Mouse (Mus musculus) stomach, embryonic 14.5 days (tissue): Measurements from ENCODE around the gene Uvrag. TPM values are rescaled to one million over a fixed set of nuclear protein-coding genes. Genes with fewer than 3 reads are reported as not detected.

Experiments used
- ATAC-seq: fragments of 200-750 bp; cut with Nextera tagmentation; 2 replicates; pipeline ENCODE4 v1.8.0; 2017; ENCODE audit warnings: low read depth, moderate TSS enrichment; ENCODE audit not compliant: insufficient number of reproducible peaks, insufficient read depth, low FRiP score
- H3K27ac ChIP-seq: fragments of 300-500 bp; sonication (generic); 2 replicates; pipeline ENCODE4 v1.5.1; 2014; ENCODE audit warnings: mild to moderate bottlenecking, low read length, moderate library complexity, mixed read lengths
- H3K27me3 ChIP-seq: fragments of 300-500 bp; sonication (generic); 2 replicates; pipeline ENCODE4 v1.6.1; 2014; ENCODE audit warnings: low read length, control low read depth, mixed read lengths; ENCODE audit not compliant: control insufficient read depth, insufficient read depth
- H3K36me3 ChIP-seq: fragments of 300-500 bp; sonication (generic); 2 replicates; pipeline ENCODE4 v1.6.1; 2014; ENCODE audit warnings: mild to moderate bottlenecking, control low read depth, low read length, moderate library complexity, mixed read lengths; ENCODE audit not compliant: control insufficient read depth, insufficient read depth
- H3K4me1 ChIP-seq: fragments of 300-500 bp; sonication (generic); 2 replicates; pipeline ENCODE4 v1.6.1; 2014; ENCODE audit warnings: low read length, control low read depth, mixed read lengths; ENCODE audit not compliant: control insufficient read depth, insufficient read depth
- H3K4me2 ChIP-seq: fragments of 300-500 bp; sonication (generic); replicated peaks from 2 replicates; pipeline ENCODE4 v1.6.1; 2014; ENCODE audit warnings: low read depth, low read length, control low read depth
- H3K4me3 ChIP-seq: fragments of 300-500 bp; sonication (generic); 2 replicates; pipeline ENCODE4 v1.5.1; 2014; ENCODE audit warnings: low read depth, low read length, control low read depth
- H3K9ac ChIP-seq: fragments of 300-500 bp; sonication (generic); replicated peaks from 2 replicates; pipeline ENCODE4 v1.6.1; 2014; ENCODE audit warnings: low read depth, mild to moderate bottlenecking, control low read depth, low read length, moderate library complexity, mixed read lengths
- H3K9me3 ChIP-seq: fragments of 300-500 bp; sonication (generic); 2 replicates; pipeline ENCODE4 v1.6.1; 2016; ENCODE audit warnings: low read depth, low read length, control low read depth; ENCODE audit not compliant: control insufficient read depth
- WGBS: fragments of 180-500 bp; shearing (Covaris S2); extraction: QIAGEN DNeasy Blood & Tissue Kit; methylation state at CpG from one replicate; pipeline ENCODE4 v1.1.7; 2014; 5-methylcytosine and 5-hydroxymethylcytosine counted together
- polyA plus RNA-seq: library from polyadenylated mRNA; unstranded; fragments of >200 nt; fragmentation: Nextera tagmentation; extraction: Ambion mirVana; gene quantifications from 2 replicates; pipeline ENCODE4 v1.2.1, GENCODE M21; 2014

Gene Uvrag
- polyA plus RNA-seq, 1 experiment from 2014 or later, result 23.9 TPM

- 75% methylated on average over 7 of the region's 7 CpGs for WGBS
Observed at GRCm38 (mm10) chr7:98997760-98998159, 143.2 kb downstream of the Uvrag start.

GRCm38 (mm10) chr7:98996791-98997190 is 144.2 kb downstream of the Uvrag start:
- no peaks in the 10 kb centered on the region for H3K9me3 ChIP-seq
- 89% methylated on average over 6 of the region's 6 CpGs for WGBS
- peak overlapping the region; percentile 71; the same call in 1 of the 2 replicates for H3K27ac ChIP-seq
- H3K36me3 ChIP-seq, result no peaks in the 10 kb centered on the region
- 0 out of 2 replicates have a peak, but pooled peaks cover 7% of the 10 kb centered on the region for H3K4me1 ChIP-seq
- no peak overlapping the region for H3K4me3 ChIP-seq
- H3K9ac ChIP-seq, result no peak overlapping the region
- ATAC-seq, result no peak
- H3K4me2 ChIP-seq, result no peak overlapping the region
- no peaks in the 10 kb centered on the region for H3K27me3 ChIP-seq

More at GRCm38 (mm10) chr7:98997760-98998159, 143.2 kb downstream of the Uvrag start:
- 0 out of 2 replicates have a peak, but pooled peaks cover 7% of the 10 kb centered on the region for H3K4me1 ChIP-seq
- H3K36me3 ChIP-seq, result no peaks in the 10 kb centered on the region
- H3K27me3 ChIP-seq, result no peaks in the 10 kb centered on the region
- peak overlapping the region; percentile 40; the same call in 1 of the 2 replicates for H3K27ac ChIP-seq
- no peak overlapping the region for H3K9ac ChIP-seq
- no peak overlapping the region for H3K4me3 ChIP-seq
- no peak overlapping the region for H3K4me2 ChIP-seq
- no peak for ATAC-seq
- no peaks in the 10 kb centered on the region for H3K9me3 ChIP-seq

- H3K4me2 ChIP-seq, result no peak overlapping the region
- WGBS, result 65% methylated on average over 5 of the region's 5 CpGs
- no peaks in the 10 kb centered on the region for H3K27me3 ChIP-seq
- 0 out of 2 replicates have a peak, but pooled peaks cover 7% of the 10 kb centered on the region for H3K4me1 ChIP-seq
- no peak overlapping the region for H3K27ac ChIP-seq
- no peaks in the 10 kb centered on the region for H3K9me3 ChIP-seq
- no peak overlapping the region for H3K9ac ChIP-seq
- no peak overlapping the region for H3K4me3 ChIP-seq
- ATAC-seq, result no peak
- no peaks in the 10 kb centered on the region for H3K36me3 ChIP-seq
Observed at GRCm38 (mm10) chr7:98995126-98995727, 145.7 kb downstream of the Uvrag start.

GRCm38 (mm10) chr7:98994137-98994536 is 146.8 kb downstream of the Uvrag start:
- Histone ChIP-seq H3K9ac (no peak overlapping the region), H3K27me3 (no peaks in the 10 kb centered on the region), H3K27ac (no peak overlapping the region), H3K4me3 (no peak overlapping the region), H3K4me1 (0 out of 2 replicates have a peak, but pooled peaks cover 7% of the 10 kb centered on the region), H3K36me3 (no peaks in the 10 kb centered on the region), H3K9me3 (no peaks in the 10 kb centered on the region), H3K4me2 (no peak overlapping the region)
- ATAC-seq, result no peak
- 57% methylated on average over 6 of the region's 6 CpGs for WGBS

- Histone ChIP-seq H3K4me3 (no peak overlapping the region), H3K4me1 (0 out of 2 replicates have a peak, but pooled peaks cover 7% of the 10 kb centered on the region), H3K27me3 (no peaks in the 10 kb centered on the region), H3K4me2 (no peak overlapping the region), H3K9me3 (no peaks in the 10 kb centered on the region), H3K27ac (no peak overlapping the region), H3K9ac (no peak overlapping the region), H3K36me3 (no peaks in the 10 kb centered on the region)
- ATAC-seq, result no peak
- 75% methylated on average over 4 of the region's 4 CpGs for WGBS
Observed at GRCm38 (mm10) chr7:98993395-98993794, 147.5 kb downstream of the Uvrag start.

- no peak overlapping the region for H3K4me3 ChIP-seq
- H3K4me2 ChIP-seq, result no peak overlapping the region
- no peak for ATAC-seq
- H3K4me1 ChIP-seq, result 0 out of 2 replicates have a peak, but pooled peaks cover 7% of the 10 kb centered on the region
- no peak overlapping the region for H3K9ac ChIP-seq
- H3K36me3 ChIP-seq, result peaks cover 4% of the 10 kb centered on the region; the same call in 1 of the 2 replicates
- WGBS, result 83% methylated on average over 2 of the region's 2 CpGs
- no peaks in the 10 kb centered on the region for H3K27me3 ChIP-seq
- H3K27ac ChIP-seq, result no peak overlapping the region
- H3K9me3 ChIP-seq, result no peaks in the 10 kb centered on the region
Observed at GRCm38 (mm10) chr7:98991204-98991761, 149.7 kb downstream of the Uvrag start.

- no peak overlapping the region for H3K9ac ChIP-seq
- H3K4me1 ChIP-seq, result 0 out of 2 replicates have a peak, but pooled peaks cover 4% of the 10 kb centered on the region
- ATAC-seq, result no peak
- H3K4me3 ChIP-seq, result no peak overlapping the region
- peaks cover 4% of the 10 kb centered on the region; the same call in 1 of the 2 replicates for H3K36me3 ChIP-seq
- H3K27me3 ChIP-seq, result no peaks in the 10 kb centered on the region
- no peak overlapping the region for H3K4me2 ChIP-seq
- WGBS, result 91% methylated on average over 1 of the region's 1 CpGs
- no peak overlapping the region for H3K27ac ChIP-seq
- no peaks in the 10 kb centered on the region for H3K9me3 ChIP-seq
Observed at GRCm38 (mm10) chr7:98990510-98990909, 150.4 kb downstream of the Uvrag start.

GRCm38 (mm10) chr7:98986962-98987441 is 153.9 kb downstream of the Uvrag start:
- WGBS, result 86% methylated on average over 14 of the region's 14 CpGs
- H3K27ac ChIP-seq, result no peak overlapping the region
- H3K4me2 ChIP-seq, result no peak overlapping the region
- no peaks in the 10 kb centered on the region for H3K9me3 ChIP-seq
- 0 out of 2 replicates have a peak, but pooled peaks cover 5% of the 10 kb centered on the region for H3K4me1 ChIP-seq
- no peak overlapping the region for H3K9ac ChIP-seq
- peaks cover 4% of the 10 kb centered on the region; the same call in 1 of the 2 replicates for H3K36me3 ChIP-seq
- H3K27me3 ChIP-seq, result no peaks in the 10 kb centered on the region
- no peak overlapping the region for H3K4me3 ChIP-seq
- no peak for ATAC-seq
